Mouse (Mus musculus) bone marrow, adult 2 months (tissue): ENCODE measurements around the gene Mxd3. TPM values are rescaled to one million over a fixed set of nuclear protein-coding genes. Genes with fewer than 3 reads are reported as not detected.

Experiments
- H3K27ac ChIP-seq: fragments of 200-500 bp; 2 replicates; pipeline ENCODE4 v1.5.1; 2012; ENCODE audit warnings: low read depth, mild to moderate bottlenecking, control low read depth, inconsistent platforms, low read length; ENCODE audit not compliant: control insufficient read depth, poor library complexity, insufficient read depth
- H3K4me1 ChIP-seq: fragments of 200-500 bp; 2 replicates; pipeline ENCODE4 v1.6.1; 2011; ENCODE audit warnings: low read length; ENCODE audit not compliant: control insufficient read depth, insufficient read depth
- H3K4me3 ChIP-seq: fragments of 200-500 bp; replicated peaks from 2 replicates; pipeline ENCODE3; 2011; ENCODE audit warnings: mild to moderate bottlenecking, low read depth, low read length, control low read depth; ENCODE audit not compliant: control insufficient read depth
- CTCF ChIP-seq: fragments of 200-500 bp; IDR thresholded peaks from 2 replicates; pipeline ENCODE4 v1.5.1; 2011; ENCODE audit warnings: low read length, control low read depth; ENCODE audit not compliant: control insufficient read depth, insufficient read depth
- POLR2A ChIP-seq: fragments of 200-500 bp; IDR thresholded peaks from 2 replicates; pipeline ENCODE4 v1.6.1; 2011; ENCODE audit warnings: low read depth, mild to moderate bottlenecking, control low read depth, low read length, borderline replicate concordance; ENCODE audit not compliant: control insufficient read depth
- WGBS: fragments of 180-500 bp; shearing (Covaris S2); methylation state at CpG from one replicate; pipeline ENCODE4 v1.1.7; 2018; 5-methylcytosine and 5-hydroxymethylcytosine counted together
- polyA plus RNA-seq: library from polyadenylated mRNA; stranded (reverse); fragments of >200 nt; gene quantifications from 2 replicates; pipeline ENCODE4 v1.2.4, GENCODE M21; 2011; ENCODE audit warnings: low replicate concordance; ENCODE audit not compliant: missing spikeins, insufficient read depth, insufficient read length

The Mxd3 gene
- polyA plus RNA-seq, 1 experiment = 59.0 TPM

- Histone ChIP-seq H3K4me3 (peak overlapping the region; percentile 71), H3K27ac (no peak overlapping the region), H3K4me1 (peaks cover 3% of the 10 kb centered on the region)
- 85% methylated on average over 4 of the region's 4 CpGs for WGBS
- no peak for TF ChIP-seq CTCF
- TF ChIP-seq POLR2A = no peak
Observed at GRCm38 (mm10) chr13:55328641-55329040, 982 bp downstream of the Mxd3 start.

GRCm38 (mm10) chr13:55328171-55328570 is 1.5 kb downstream of the Mxd3 start:
- Histone ChIP-seq H3K4me3 (peak overlapping the region; percentile 64), H3K27ac (no peak overlapping the region), H3K4me1 (peaks cover 3% of the 10 kb centered on the region)
- WGBS = 84% methylated on average over 6 of the region's 6 CpGs
- TF ChIP-seq CTCF (no peak), POLR2A (no peak)

GRCm38 (mm10) chr13:55327633-55328032 is 2.0 kb downstream of the Mxd3 start:
- no peak overlapping the region for H3K27ac ChIP-seq
- TF ChIP-seq POLR2A (no peak), CTCF (peak; percentile 98)
- peaks cover 3% of the 10 kb centered on the region for H3K4me1 ChIP-seq
- 1% methylated on average over 8 of the region's 8 CpGs for WGBS
- H3K4me3 ChIP-seq = peak overlapping the region; percentile 64

- Histone ChIP-seq H3K27ac (no peak overlapping the region), H3K4me3 (peak overlapping the region; percentile 16), H3K4me1 (peaks cover 3% of the 10 kb centered on the region)
- WGBS = 82% methylated on average over 4 of the region's 4 CpGs
- TF ChIP-seq POLR2A (no peak), CTCF (no peak)
Observed at GRCm38 (mm10) chr13:55327169-55327568, 2.5 kb downstream of the Mxd3 start.

- H3K4me3 ChIP-seq = no peak overlapping the region
- no peak for TF ChIP-seq POLR2A
- no peak for TF ChIP-seq CTCF
- no peak overlapping the region for H3K27ac ChIP-seq
- H3K4me1 ChIP-seq = peaks cover 3% of the 10 kb centered on the region
- WGBS = 89% methylated on average over 11 of the region's 11 CpGs
Observed at GRCm38 (mm10) chr13:55325596-55325995, 4.0 kb downstream of the Mxd3 start.

GRCm38 (mm10) chr13:55322130-55322825 is 7.3 kb downstream of the Mxd3 start:
- Histone ChIP-seq H3K4me3 (peak overlapping the region; percentile 97), H3K4me1 (peaks cover 9% of the 10 kb centered on the region), H3K27ac (peak overlapping the region; percentile 82)
- under 1% methylated on average over 31 of the region's 31 CpGs for WGBS
- TF ChIP-seq POLR2A (no peak), CTCF (peak; percentile 41; the same call in 1 of the 2 replicates)

GRCm38 (mm10) chr13:55321434-55322129 is 8.0 kb downstream of the Mxd3 start, which contains the start of gene Rab24:
Gene Rab24, minus strand, starts transcription at chr13:55321946.
- peak within 1 kb of the TSS; percentile 97 for H3K4me3 ChIP-seq
- WGBS = under 1% methylated on average over 73 of the region's 73 CpGs
- H3K27ac ChIP-seq = peak within 1 kb of the TSS; percentile 82
- TF ChIP-seq CTCF = no peak
- TF ChIP-seq POLR2A = peak; percentile 70; the same call in 1 of the 2 replicates
- H3K4me1 ChIP-seq = peaks cover 11% of the 10 kb centered on the region

GRCm38 (mm10) chr13:55319931-55320533 is 9.6 kb downstream of the Mxd3 start, which contains the start of gene Prelid1:
Gene Prelid1, plus strand, starts transcription at chr13:55320500.
- Histone ChIP-seq H3K4me3 (peak within 1 kb of the TSS; percentile 97), H3K4me1 (peaks cover 11% of the 10 kb centered on the region), H3K27ac (no peak within 1 kb of the TSS; the same call in 1 of the 2 replicates)
- WGBS = 73% methylated on average over 4 of the region's 4 CpGs
- no peak for TF ChIP-seq CTCF
- no peak for TF ChIP-seq POLR2A
